Mouse (Mus musculus): Measurements from ENCODE around the gene Rnf148. TPM values are rescaled to one million over a fixed set of nuclear protein-coding genes. Genes with fewer than 3 reads are reported as not detected.
A peak's percentile ranks its signal among the peaks of the same experiment; 100 is the strongest.

Gene Rnf148
- not detected in 2 replicates for polyA plus RNA-seq (2015; fragmentation: Nextera tagmentation; extraction: Ambion mirVana)

- no peak within 1 kb of the TSS for H3K9ac ChIP-seq (ENCODE audit: low read length)
- ATAC-seq (replicated peaks; ENCODE audit: extremely low read depth, insufficient read depth, low FRiP score), result no peak
- 77% methylated on average over 2 of the region's 2 CpGs for WGBS
Measured at GRCm38 (mm10) chr6:23655036-23655435, at the start of gene Rnf148. Rnf148 (minus strand) TSS chr6:23655136.

GRCm38 (mm10) chr6:23700879-23701278, 45.9 kb upstream of the Rnf148 start:
- Histone ChIP-seq H3K9me3 (replicated peaks; ENCODE audit: control insufficient read depth, low read length) (no peaks in the 10 kb centered on the region), H3K36me3 (ENCODE audit: control insufficient read depth, insufficient read depth) (no peaks in the 10 kb centered on the region), H3K4me2 (ENCODE audit: low read depth, low read length) (no peak overlapping the region), H3K4me3 (ENCODE audit: low read length) (no peak overlapping the region), H3K4me1 (ENCODE audit: control insufficient read depth, insufficient read depth, low read length) (no peaks in the 10 kb centered on the region), H3K27me3 (ENCODE audit: control insufficient read depth, insufficient read depth, low read length) (no peaks in the 10 kb centered on the region), H3K9ac (ENCODE audit: low read length) (no peak overlapping the region), H3K27ac (ENCODE audit: low read length) (no peak overlapping the region)
- ATAC-seq (replicated peaks; ENCODE audit: extremely low read depth, insufficient read depth, low FRiP score), result no peak
- whole genome bisulfite sequencing, result 66% methylated on average over 3 of the region's 3 CpGs

More at GRCm38 (mm10) chr6:23655036-23655435, at the start of gene Rnf148:
- Histone ChIP-seq H3K27ac (ENCODE audit: low read length) (no peak within 1 kb of the TSS), H3K36me3 (ENCODE audit: control insufficient read depth, insufficient read depth) (no peaks in the 10 kb centered on the region), H3K4me1 (ENCODE audit: control insufficient read depth, insufficient read depth, low read length) (peaks cover 3% of the 10 kb centered on the region; the same call in 1 of the 2 replicates), H3K9me3 (replicated peaks; ENCODE audit: control insufficient read depth, low read length) (no peaks in the 10 kb centered on the region), H3K4me2 (ENCODE audit: low read depth, low read length) (no peak within 1 kb of the TSS), H3K4me3 (ENCODE audit: low read length) (no peak within 1 kb of the TSS), H3K27me3 (ENCODE audit: control insufficient read depth, insufficient read depth, low read length) (no peaks in the 10 kb centered on the region)

DNA sequence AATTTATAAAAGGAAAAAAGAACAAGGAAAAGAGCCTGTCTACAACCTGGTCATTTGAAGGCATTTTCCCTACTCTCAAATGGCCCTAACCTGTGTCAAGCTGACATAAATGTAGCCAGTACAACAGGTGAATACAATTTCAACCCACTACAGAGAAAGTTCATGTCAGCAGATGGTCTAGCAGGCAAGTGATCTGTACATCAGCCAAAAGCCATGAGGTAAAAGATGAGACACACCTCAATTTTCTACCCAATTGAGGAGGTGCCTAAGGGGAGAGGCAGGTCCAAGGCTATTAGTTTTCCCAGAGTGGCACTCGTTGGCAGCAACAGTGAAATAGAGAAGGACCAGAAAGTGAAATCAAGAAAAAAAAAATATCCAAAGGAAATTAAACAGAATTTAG, 23.2 kb upstream of the Rnf148 start:
- H3K27ac ChIP-seq (ENCODE audit: low read length), result no peak overlapping the region
- ATAC-seq (replicated peaks; ENCODE audit: extremely low read depth, insufficient read depth, low FRiP score), result no peak
- no peaks in the 10 kb centered on the region for H3K9me3 ChIP-seq (replicated peaks; ENCODE audit: control insufficient read depth, low read length)
- H3K9ac ChIP-seq (ENCODE audit: low read length), result no peak overlapping the region
- no peak overlapping the region for H3K4me2 ChIP-seq (ENCODE audit: low read depth, low read length)
- H3K4me1 ChIP-seq (ENCODE audit: control insufficient read depth, insufficient read depth, low read length), result no peaks in the 10 kb centered on the region
- no peak overlapping the region for H3K4me3 ChIP-seq (ENCODE audit: low read length)
- no peaks in the 10 kb centered on the region for H3K27me3 ChIP-seq (ENCODE audit: control insufficient read depth, insufficient read depth, low read length)
- no peaks in the 10 kb centered on the region for H3K36me3 ChIP-seq (ENCODE audit: control insufficient read depth, insufficient read depth)
- 74% methylated on average over 1 of the region's 1 CpGs for WGBS

DNA sequence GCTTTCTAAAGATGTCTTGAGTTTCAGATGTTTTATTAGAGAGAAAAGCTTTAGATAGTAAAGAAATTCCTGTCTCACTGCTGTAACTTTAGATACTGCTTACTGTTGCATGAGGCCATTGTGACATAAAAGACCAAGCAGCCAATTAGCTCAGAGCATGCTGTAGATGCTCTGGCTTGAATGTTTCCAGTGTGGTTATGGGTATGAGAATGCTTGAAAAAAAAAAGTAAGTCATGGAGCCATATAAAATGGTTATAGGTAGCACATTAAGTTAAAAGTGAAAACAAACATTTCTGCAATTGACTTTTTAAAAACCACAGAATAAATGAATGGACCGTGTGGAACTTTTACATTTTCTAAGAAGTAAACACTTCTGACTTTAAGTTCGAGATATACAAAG, 4.7 kb downstream of the Rnf148 start, which contains the start of gene Rnf133:
TSS of gene Rnf133 (minus strand) at position 101 of the 400 bp plus-strand sequence.
- Histone ChIP-seq H3K4me1 (ENCODE audit: control insufficient read depth, insufficient read depth, low read length) (no peaks in the 10 kb centered on the region; the same call in 1 of the 2 replicates), H3K4me2 (ENCODE audit: low read depth, low read length) (no peak within 1 kb of the TSS), H3K27ac (ENCODE audit: low read length) (no peak within 1 kb of the TSS), H3K27me3 (ENCODE audit: control insufficient read depth, insufficient read depth, low read length) (no peaks in the 10 kb centered on the region), H3K4me3 (ENCODE audit: low read length) (no peak within 1 kb of the TSS), H3K9me3 (replicated peaks; ENCODE audit: control insufficient read depth, low read length) (no peaks in the 10 kb centered on the region), H3K9ac (ENCODE audit: low read length) (no peak within 1 kb of the TSS), H3K36me3 (ENCODE audit: control insufficient read depth, insufficient read depth) (no peaks in the 10 kb centered on the region)
- ATAC-seq (replicated peaks; ENCODE audit: extremely low read depth, insufficient read depth, low FRiP score), result no peak
- WGBS, result 83% methylated on average over 2 of the region's 2 CpGs

DNA sequence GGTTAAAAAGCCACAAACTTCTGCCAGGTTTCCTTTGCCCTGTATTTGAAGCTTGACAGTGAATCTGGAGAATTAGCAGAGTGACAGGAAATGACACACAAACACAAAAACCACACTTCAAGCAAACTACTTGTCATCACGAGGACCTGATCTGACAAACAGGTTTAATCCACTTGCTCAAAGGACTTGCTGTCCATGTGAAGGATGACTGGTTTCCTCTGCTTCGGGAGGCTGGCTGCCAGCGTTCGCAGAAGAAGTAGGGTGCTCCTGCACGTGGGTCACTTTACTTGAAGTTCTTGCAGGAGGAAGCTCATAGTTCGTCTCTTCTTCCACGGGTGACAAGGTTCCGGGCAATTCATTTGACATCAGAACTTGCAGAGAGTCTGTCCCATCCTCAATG, 6.2 kb downstream of the Rnf148 start:
- no peak for ATAC-seq (replicated peaks; ENCODE audit: extremely low read depth, insufficient read depth, low FRiP score)
- H3K27me3 ChIP-seq (ENCODE audit: control insufficient read depth, insufficient read depth, low read length), result no peaks in the 10 kb centered on the region
- no peaks in the 10 kb centered on the region for H3K36me3 ChIP-seq (ENCODE audit: control insufficient read depth, insufficient read depth)
- H3K27ac ChIP-seq (ENCODE audit: low read length), result no peak overlapping the region
- no peaks in the 10 kb centered on the region for H3K9me3 ChIP-seq (replicated peaks; ENCODE audit: control insufficient read depth, low read length)
- no peak overlapping the region for H3K4me3 ChIP-seq (ENCODE audit: low read length)
- 53% methylated on average over 8 of the region's 8 CpGs for WGBS
- no peak overlapping the region for H3K4me2 ChIP-seq (ENCODE audit: low read depth, low read length)
- no peaks in the 10 kb centered on the region; the same call in 1 of the 2 replicates for H3K4me1 ChIP-seq (ENCODE audit: control insufficient read depth, insufficient read depth, low read length)
- no peak overlapping the region for H3K9ac ChIP-seq (ENCODE audit: low read length)

GRCm38 (mm10) chr6:23647627-23648247, 7.2 kb downstream of the Rnf148 start:
- 0 out of 2 replicates have a peak, but pooled peaks have one; percentile 37 for ATAC-seq (replicated peaks; ENCODE audit: extremely low read depth, insufficient read depth, low FRiP score)
- no peaks in the 10 kb centered on the region; the same call in 1 of the 2 replicates for H3K4me1 ChIP-seq (ENCODE audit: control insufficient read depth, insufficient read depth, low read length)
- no peaks in the 10 kb centered on the region for H3K9me3 ChIP-seq (replicated peaks; ENCODE audit: control insufficient read depth, low read length)
- no peak overlapping the region for H3K27ac ChIP-seq (ENCODE audit: low read length)
- no peak overlapping the region for H3K4me3 ChIP-seq (ENCODE audit: low read length)
- no peaks in the 10 kb centered on the region for H3K36me3 ChIP-seq (ENCODE audit: control insufficient read depth, insufficient read depth)
- WGBS, result 62% methylated on average over 7 of the region's 7 CpGs
- H3K4me2 ChIP-seq (ENCODE audit: low read depth, low read length), result no peak overlapping the region
- no peak overlapping the region for H3K9ac ChIP-seq (ENCODE audit: low read length)
- H3K27me3 ChIP-seq (ENCODE audit: control insufficient read depth, insufficient read depth, low read length), result no peaks in the 10 kb centered on the region

GRCm38 (mm10) chr6:23637081-23637480, 17.9 kb downstream of the Rnf148 start:
- Histone ChIP-seq H3K36me3 (ENCODE audit: control insufficient read depth, insufficient read depth) (no peaks in the 10 kb centered on the region), H3K9ac (ENCODE audit: low read length) (no peak overlapping the region), H3K9me3 (replicated peaks; ENCODE audit: control insufficient read depth, low read length) (no peaks in the 10 kb centered on the region), H3K4me3 (ENCODE audit: low read length) (no peak overlapping the region), H3K4me1 (ENCODE audit: control insufficient read depth, insufficient read depth, low read length) (no peaks in the 10 kb centered on the region), H3K27me3 (ENCODE audit: control insufficient read depth, insufficient read depth, low read length) (no peaks in the 10 kb centered on the region), H3K4me2 (ENCODE audit: low read depth, low read length) (no peak overlapping the region), H3K27ac (ENCODE audit: low read length) (no peak overlapping the region)
- ATAC-seq (replicated peaks; ENCODE audit: extremely low read depth, insufficient read depth, low FRiP score), result no peak
- WGBS, result 60% methylated on average over 3 of the region's 3 CpGs

GRCm38 (mm10) chr6:23635208-23635607, 19.7 kb downstream of the Rnf148 start:
- peaks cover 2% of the 10 kb centered on the region; the same call in 1 of the 2 replicates for H3K4me1 ChIP-seq (ENCODE audit: control insufficient read depth, insufficient read depth, low read length)
- H3K4me2 ChIP-seq (ENCODE audit: low read depth, low read length), result no peak overlapping the region
- ATAC-seq (replicated peaks; ENCODE audit: extremely low read depth, insufficient read depth, low FRiP score), result no peak

GRCm38 (mm10) chr6:23634016-23634415, 20.9 kb downstream of the Rnf148 start:
- no peak for ATAC-seq (replicated peaks; ENCODE audit: extremely low read depth, insufficient read depth, low FRiP score)
- Histone ChIP-seq H3K4me1 (ENCODE audit: control insufficient read depth, insufficient read depth, low read length) (peaks cover 3% of the 10 kb centered on the region; the same call in 1 of the 2 replicates), H3K27me3 (ENCODE audit: control insufficient read depth, insufficient read depth, low read length) (no peaks in the 10 kb centered on the region), H3K9me3 (replicated peaks; ENCODE audit: control insufficient read depth, low read length) (no peaks in the 10 kb centered on the region), H3K4me3 (ENCODE audit: low read length) (no peak overlapping the region), H3K27ac (ENCODE audit: low read length) (no peak overlapping the region), H3K36me3 (ENCODE audit: control insufficient read depth, insufficient read depth) (no peaks in the 10 kb centered on the region), H3K9ac (ENCODE audit: low read length) (no peak overlapping the region), H3K4me2 (ENCODE audit: low read depth, low read length) (no peak overlapping the region)
- 82% methylated on average over 9 of the region's 9 CpGs for WGBS

More at GRCm38 (mm10) chr6:23635208-23635607, 19.7 kb downstream of the Rnf148 start:
- Histone ChIP-seq H3K27me3 (ENCODE audit: control insufficient read depth, insufficient read depth, low read length) (no peaks in the 10 kb centered on the region), H3K9ac (ENCODE audit: low read length) (no peak overlapping the region), H3K36me3 (ENCODE audit: control insufficient read depth, insufficient read depth) (no peaks in the 10 kb centered on the region), H3K4me3 (ENCODE audit: low read length) (no peak overlapping the region), H3K27ac (ENCODE audit: low read length) (no peak overlapping the region), H3K9me3 (replicated peaks; ENCODE audit: control insufficient read depth, low read length) (no peaks in the 10 kb centered on the region)
- WGBS, result 83% methylated on average over 3 of the region's 3 CpGs
